In genomic region chr1:59247602-59248001, GRCm38 (mm10) we compare ENCODE assay signal across 9 mouse cellular contexts. TPM values are rescaled to one million over a fixed set of nuclear protein-coding genes. Genes with fewer than 3 reads are reported as not detected.
DNase-seq lines count a peak whose midpoint lies in the region; ATAC-seq lines count a peak whose summit lies in the region.
"Had no signal": no experiment of that assay in that cellular context is flagged by ENCODE, and none has a peak within 500 bp of the region (broad histone marks: within the 10 kb centered on the region; RNA-seq: fewer than 3 reads in every experiment).

No protein-coding gene starts in this region.

- no peak overlapping the region for H3K4me2 ChIP-seq in liver, embryonic 12.5 days
- H3K4me2 ChIP-seq in forebrain, embryonic 13.5 days: no peak overlapping the region
- H3K4me2 ChIP-seq in hindbrain, embryonic 11.5 days (replicated peaks; ENCODE audit: low read depth, low read length): no peak overlapping the region
- no peak overlapping the region for H3K4me2 ChIP-seq in midbrain, embryonic 15.5 days
- H3K4me2 ChIP-seq: liver, embryonic 13.5 days had no signal

- H3K27ac ChIP-seq in liver, embryonic 12.5 days: no peak overlapping the region
- H3K27ac ChIP-seq in forebrain, embryonic 13.5 days: no peak overlapping the region
- H3K27ac ChIP-seq in hindbrain, embryonic 11.5 days (ENCODE audit: low read depth, low read length): no peak overlapping the region
- no peak overlapping the region for H3K27ac ChIP-seq in midbrain, embryonic 15.5 days
- H3K27ac ChIP-seq: liver, embryonic 13.5 days had no signal

- peak; percentile 43 for DNase-seq in liver
- DNase-seq in c-Kit-positive CD71-negative TER-119-negative erythroid progenitor cells, embryonic 14.5 days (ENCODE audit: low read depth): peak; percentile 24
- DNase-seq in hindbrain, embryonic 11.5 days (ENCODE audit: low spot score): peak; percentile 80
- peak; percentile 70 for DNase-seq in left cerebral cortex, postnatal 4 days
- peak; percentile 36 for DNase-seq in thymus, postnatal 0 days (ENCODE audit: low spot score)
- DNase-seq: liver, embryonic 13.5 days had no signal

- 9% methylated on average over 9 of the region's 9 CpGs for WGBS in liver, embryonic 12.5 days (ENCODE audit: insufficient replicate concordance)
- WGBS in forebrain, embryonic 13.5 days: 4% methylated on average over 9 of the region's 9 CpGs
- 3% methylated on average over 9 of the region's 9 CpGs for WGBS in hindbrain, embryonic 11.5 days
- 5% methylated on average over 9 of the region's 9 CpGs for WGBS in midbrain, embryonic 15.5 days

- H3K4me3 ChIP-seq in liver, embryonic 12.5 days: no peak overlapping the region
- H3K4me3 ChIP-seq in forebrain, embryonic 13.5 days: no peak overlapping the region
- no peak overlapping the region for H3K4me3 ChIP-seq in hindbrain, embryonic 11.5 days (ENCODE audit: low read depth, low read length)
- H3K4me3 ChIP-seq in midbrain, embryonic 15.5 days: no peak overlapping the region
- H3K4me3 ChIP-seq: liver, embryonic 13.5 days had no signal

- H3K9ac ChIP-seq in liver, embryonic 12.5 days: no peak overlapping the region
- H3K9ac ChIP-seq in forebrain, embryonic 13.5 days: no peak overlapping the region
- H3K9ac ChIP-seq in hindbrain, embryonic 11.5 days (ENCODE audit: low read depth, low read length): no peak overlapping the region
- H3K9ac ChIP-seq in midbrain, embryonic 15.5 days: no peak overlapping the region
- H3K9ac ChIP-seq: liver, embryonic 13.5 days had no signal

- H3K27me3 ChIP-seq in liver, embryonic 12.5 days (replicated peaks): no peaks in the 10 kb centered on the region
- H3K27me3 ChIP-seq in forebrain, embryonic 13.5 days: no peaks in the 10 kb centered on the region
- no peaks in the 10 kb centered on the region for H3K27me3 ChIP-seq in hindbrain, embryonic 11.5 days (ENCODE audit: control insufficient read depth, insufficient read depth, low read length)
- H3K27me3 ChIP-seq in midbrain, embryonic 15.5 days (replicated peaks): no peaks in the 10 kb centered on the region
- H3K27me3 ChIP-seq: liver, embryonic 13.5 days had no signal

- intact Hi-C loops in left cerebral cortex, postnatal 4 days (cut with DNase I): no loop called here

- H3K4me1 ChIP-seq in liver, embryonic 12.5 days: no peaks in the 10 kb centered on the region
- H3K4me1 ChIP-seq in forebrain, embryonic 13.5 days: no peaks in the 10 kb centered on the region
- H3K4me1 ChIP-seq in hindbrain, embryonic 11.5 days (replicated peaks; ENCODE audit: control insufficient read depth, insufficient read depth, low read length): no peaks in the 10 kb centered on the region
- H3K4me1 ChIP-seq in midbrain, embryonic 15.5 days: no peaks in the 10 kb centered on the region
- H3K4me1 ChIP-seq: liver, embryonic 13.5 days had no signal

- ATAC-seq in liver, embryonic 12.5 days: no peak
- 0 out of 2 replicates have a peak, but pooled peaks have one; percentile 24 for ATAC-seq in forebrain, embryonic 13.5 days
- ATAC-seq in hindbrain, embryonic 11.5 days (ENCODE audit: low FRiP score): peak; percentile 51; the same call in 1 of the 2 replicates
- ATAC-seq in midbrain, embryonic 15.5 days (replicated peaks): peak; percentile 73

- no peaks in the 10 kb centered on the region for H3K9me3 ChIP-seq in liver, embryonic 12.5 days (replicated peaks)
- no peaks in the 10 kb centered on the region for H3K9me3 ChIP-seq in forebrain, embryonic 13.5 days (replicated peaks)
- H3K9me3 ChIP-seq in hindbrain, embryonic 11.5 days (ENCODE audit: control insufficient read depth, low read length): no peaks in the 10 kb centered on the region
- H3K9me3 ChIP-seq in midbrain, embryonic 15.5 days: no peaks in the 10 kb centered on the region
- H3K9me3 ChIP-seq: liver, embryonic 13.5 days had no signal

- H3K36me3 ChIP-seq in liver, embryonic 12.5 days: no peaks in the 10 kb centered on the region
- H3K36me3 ChIP-seq in forebrain, embryonic 13.5 days (ENCODE audit: poor library complexity, severe bottlenecking): no peaks in the 10 kb centered on the region
- H3K36me3 ChIP-seq in hindbrain, embryonic 11.5 days (ENCODE audit: control insufficient read depth, insufficient read depth, low read length): no peaks in the 10 kb centered on the region
- H3K36me3 ChIP-seq in midbrain, embryonic 15.5 days (replicated peaks): no peaks in the 10 kb centered on the region
- H3K36me3 ChIP-seq: liver, embryonic 13.5 days had no signal

RNA-seq across cellular contexts. Expression of gene Cdk15, which starts 9.1 kb away (rescaled TPM):
- polyA plus RNA-seq in liver, embryonic 12.5 days (2016; fragmentation: Nextera tagmentation; extraction: Ambion mirVana): not detected in 2 replicates
- 0.11 and 0.39 TPM in 2 replicates for polyA plus RNA-seq in forebrain, embryonic 13.5 days (2015; fragmentation: Nextera tagmentation; extraction: Ambion mirVana)
- 1.1 and 1.8 TPM in 2 replicates for polyA plus RNA-seq in hindbrain, embryonic 11.5 days (2014; fragmentation: Nextera tagmentation; extraction: Ambion mirVana)
- under 1 TPM in 1 of 2 experiments, not detected in 1; 0.34 TPM for total RNA-seq in left cerebral cortex, postnatal 4 days (2021)
- polyA plus RNA-seq in midbrain, embryonic 15.5 days (2015; fragmentation: Nextera tagmentation; extraction: Ambion mirVana): 1.4 and 1.8 TPM in 2 replicates
- polyA plus RNA-seq in thymus, postnatal 0 days (2015; fragmentation: Nextera tagmentation; extraction: Ambion mirVana): 1.5 and 4.4 TPM in 2 replicates
- polyA plus RNA-seq: liver, embryonic 13.5 days had no signal

RNA-seq across cellular contexts. Expression of gene Als2, which starts 10.6 kb away (rescaled TPM):
- polyA plus RNA-seq in liver, embryonic 12.5 days (2016; fragmentation: Nextera tagmentation; extraction: Ambion mirVana): 9.6 and 10.3 TPM in 2 replicates
- 13.2 and 15.9 TPM in 2 replicates for polyA plus RNA-seq in forebrain, embryonic 13.5 days (2015; fragmentation: Nextera tagmentation; extraction: Ambion mirVana)
- polyA plus RNA-seq in hindbrain, embryonic 11.5 days (2014; fragmentation: Nextera tagmentation; extraction: Ambion mirVana): 15.9 and 16.1 TPM in 2 replicates
- 10 to 100 TPM; 41.3 to 42.8 TPM for total RNA-seq in left cerebral cortex, postnatal 4 days (2021)
- 21.5 and 23.1 TPM in 2 replicates for polyA plus RNA-seq in midbrain, embryonic 15.5 days (2015; fragmentation: Nextera tagmentation; extraction: Ambion mirVana)
- 11.9 and 14.2 TPM in 2 replicates for polyA plus RNA-seq in thymus, postnatal 0 days (2015; fragmentation: Nextera tagmentation; extraction: Ambion mirVana)

Comparison
In these comparisons a context has a peak if more than half of its experiments do, and no peak if none do; other contexts are left out.
1. DNase-seq: peak in every context shown above with its lines; median percentile 80 in hindbrain, embryonic 11.5 days; 70 in left cerebral cortex, postnatal 4 days; 43 in liver; 36 in thymus, postnatal 0 days; 24 in c-Kit-positive CD71-negative TER-119-negative erythroid progenitor cells, embryonic 14.5 days.